Mouse (Mus musculus) left cerebral cortex, postnatal 14 days (tissue): Measurements from ENCODE around the gene Zeb2. TPM values are rescaled to one million over a fixed set of nuclear protein-coding genes. Genes with fewer than 3 reads are reported as not detected.

Experiments
- DNase-seq, 2 experiments: peaks; one replicate each; pipeline ENCODE4 v3.0.0; 2021 to 2022; ENCODE audit warnings: low spot score in 2 of 2, mixed read lengths in 1 of 2
- intact Hi-C: fragments of 180-260 bp; cut with DNase I; formaldehyde crosslinking; loops from one replicate; pipeline ENCODE4 v1.15.1; 2025
- total RNA-seq, 2 experiments: library from RNA; stranded (reverse); gene quantifications; 2 replicates each; pipeline ENCODE4 v1.2.3; 2021

Zeb2 gene
- total RNA-seq, 2 experiments from 2014 or later, result 199 to 209 TPM

DNA sequence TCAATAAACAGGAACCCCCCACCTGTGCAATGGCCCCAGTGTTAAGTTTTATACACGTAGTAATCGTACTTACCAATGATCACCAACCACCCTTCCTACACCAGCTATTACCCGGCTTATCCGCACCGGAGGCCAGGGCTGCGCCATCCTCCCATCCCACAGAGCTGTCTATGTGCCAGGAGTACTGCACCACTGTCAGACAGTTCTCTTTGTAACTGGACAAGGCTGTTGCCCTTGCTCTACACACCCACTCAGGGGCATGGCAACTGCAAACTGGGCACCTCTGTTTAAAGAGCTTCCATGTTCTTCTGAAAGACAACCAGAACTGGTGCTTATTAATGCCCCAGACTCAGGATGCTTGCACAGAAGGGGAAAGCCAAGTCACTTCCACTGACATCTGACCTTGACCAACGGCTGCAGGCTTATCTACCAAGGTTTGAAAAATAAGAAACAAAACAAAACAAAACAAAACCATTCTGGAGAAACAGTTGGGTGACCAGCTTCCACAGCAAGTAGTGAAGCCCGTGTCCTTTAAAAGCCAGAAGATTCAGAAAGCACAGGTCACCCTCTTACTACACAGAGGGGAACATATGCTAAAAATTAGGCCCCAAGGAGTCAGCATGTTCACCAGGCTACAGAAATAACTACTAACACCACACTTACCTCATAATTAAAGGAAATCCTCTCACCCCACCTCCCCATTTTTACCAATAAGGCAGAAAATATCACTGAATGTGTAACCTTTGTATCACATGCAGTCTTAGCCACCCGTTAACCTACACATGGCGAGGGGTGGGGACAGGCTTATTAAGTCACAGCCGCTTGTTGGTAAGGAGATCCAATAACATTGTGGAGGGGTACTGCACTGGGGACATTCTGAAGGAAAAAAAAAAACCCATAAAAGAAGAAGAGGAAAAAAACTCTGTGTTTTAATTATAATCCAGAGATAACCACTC is 62.8 kb downstream of the Zeb2 start:
- DNase-seq, result peak in 1 of 2 experiments; percentile 7
- intact Hi-C loops, result no loop called here

DNA sequence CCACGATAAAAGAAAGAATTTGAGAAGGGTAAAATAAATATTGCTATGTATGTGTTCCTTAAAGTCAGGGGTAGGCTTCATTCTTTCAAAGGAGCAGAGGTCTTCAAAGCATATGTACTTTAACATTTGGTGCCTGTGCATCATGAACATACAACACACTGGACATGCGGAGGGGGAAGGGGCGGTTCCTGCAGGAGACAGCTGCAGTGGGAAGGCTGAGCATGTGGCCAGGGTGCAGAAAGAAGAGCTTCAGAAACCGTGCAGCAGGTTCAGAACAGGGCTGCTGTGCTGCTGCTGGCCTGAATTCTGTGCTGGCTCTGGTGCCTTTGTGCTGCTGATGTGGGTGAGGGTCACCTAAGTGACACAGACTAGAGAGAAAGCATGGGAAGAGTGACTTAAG is 64.6 kb downstream of the Zeb2 start:
- intact Hi-C loops, result no loop called here

DNA sequence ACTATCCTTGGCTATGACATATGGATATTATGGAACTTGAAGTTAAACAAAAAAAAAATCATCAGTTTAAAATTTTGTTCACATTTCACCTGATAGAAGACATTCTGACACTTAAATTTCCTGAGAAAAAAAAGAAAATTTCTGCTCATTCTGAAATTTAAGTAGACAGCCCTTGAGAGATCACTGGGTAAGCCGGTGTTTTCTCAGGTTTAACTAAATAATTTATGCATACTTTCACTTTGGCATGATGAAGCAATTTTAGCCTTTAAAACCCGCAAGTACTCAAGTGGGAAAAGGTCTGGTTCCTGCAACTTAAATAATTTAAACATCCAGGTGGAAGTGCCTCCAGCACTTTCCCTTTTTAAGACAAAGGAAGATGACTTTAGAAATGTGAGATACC is 65.9 kb downstream of the Zeb2 start:
- DNase-seq, result no peak
- intact Hi-C loops, result no loop called here

More for the DNA sequence above, 64.6 kb downstream of the Zeb2 start:
- peak in 1 of 2 experiments; percentile 19 for DNase-seq

DNA sequence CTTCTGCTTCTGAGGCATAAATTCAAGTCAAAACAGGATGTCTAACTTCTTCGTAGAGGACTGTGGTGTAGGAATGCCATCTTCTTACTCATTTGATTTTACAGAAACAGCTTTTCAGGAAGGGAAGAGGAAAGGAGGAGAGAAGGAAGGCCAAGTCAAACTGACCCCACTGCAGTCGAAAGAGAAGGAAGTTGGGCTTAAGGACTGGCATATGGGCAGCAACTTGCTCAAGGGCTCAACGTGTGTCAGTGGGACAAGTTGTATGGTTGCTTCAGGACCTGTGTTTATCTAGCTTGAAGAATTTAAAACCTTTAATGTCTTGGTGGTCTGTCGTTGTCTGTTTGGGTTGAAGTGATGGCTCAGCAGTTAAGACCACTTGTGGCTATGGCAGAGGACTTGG is 67.3 kb downstream of the Zeb2 start:
- intact Hi-C loops, result no loop called here
- DNase-seq, result no peak

DNA sequence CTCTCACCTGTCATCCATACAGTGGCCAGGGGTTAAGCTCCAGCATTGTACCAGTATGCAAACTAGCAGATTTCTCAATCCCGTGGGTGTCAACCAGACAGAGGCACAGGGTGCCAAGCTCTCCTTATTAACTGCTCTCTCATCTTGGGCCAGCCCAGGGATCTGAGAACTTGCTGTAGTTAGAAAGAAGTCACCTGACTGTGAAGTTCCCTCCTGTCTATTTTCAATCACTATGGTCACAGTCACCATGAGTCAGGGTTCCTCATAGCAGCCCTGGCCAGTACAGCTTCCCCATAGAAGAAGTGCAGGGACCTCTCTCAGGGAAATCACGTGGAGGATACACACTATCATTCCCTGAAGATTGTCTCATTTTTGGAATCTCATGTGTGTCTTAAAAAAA is 67.9 kb downstream of the Zeb2 start:
- intact Hi-C loops, result no loop called here
- DNase-seq, result peak in 1 of 2 experiments; percentile 53

DNA sequence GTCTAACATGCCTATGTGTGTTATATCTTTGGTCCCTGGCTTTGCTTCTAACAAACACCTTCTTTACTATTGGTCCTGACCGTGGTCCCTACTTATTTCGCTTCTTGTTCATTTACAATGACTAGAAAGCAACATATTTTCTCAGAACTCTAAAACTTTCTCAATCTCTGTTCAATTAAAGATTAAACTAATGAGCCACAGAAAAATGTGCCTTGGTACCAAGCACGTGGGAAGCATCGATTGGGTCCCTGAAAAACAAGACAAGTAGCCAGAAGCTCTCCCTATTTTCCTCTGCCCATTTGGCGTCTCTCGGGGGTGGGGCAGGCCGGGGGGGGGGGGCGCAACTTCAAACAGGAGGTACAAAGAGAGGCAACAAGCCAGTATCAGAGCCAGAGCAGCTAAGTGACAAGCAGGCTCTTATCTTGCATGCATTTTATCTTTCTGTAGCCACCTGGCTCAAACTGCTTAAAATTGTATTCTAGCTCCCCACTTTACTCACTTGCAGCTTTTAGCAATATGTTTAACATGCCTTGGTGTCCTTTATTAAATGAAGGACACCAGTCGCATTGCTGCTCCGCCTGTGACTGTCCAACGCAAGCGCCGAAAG is 76.4 kb downstream of the Zeb2 start:
- intact Hi-C loops, result no loop called here
- no peak for DNase-seq

DNA sequence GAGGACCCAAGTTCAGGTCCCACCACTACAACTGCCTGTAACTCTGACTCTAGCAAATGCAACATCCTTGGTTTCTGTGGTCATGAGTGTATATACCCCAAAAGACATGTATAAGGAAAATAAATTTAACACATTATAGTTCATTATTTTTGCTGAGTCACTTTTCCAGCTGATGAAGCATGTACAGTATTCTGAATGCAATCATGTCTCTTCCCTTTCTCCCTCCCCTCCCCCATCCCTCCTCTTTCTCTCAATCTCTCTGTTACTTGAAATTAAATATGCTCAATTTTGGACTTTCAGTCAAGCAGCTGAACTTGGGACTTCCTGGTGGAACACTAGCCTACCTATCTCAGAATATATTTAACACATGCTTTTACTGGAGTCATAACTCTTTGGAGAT is 77.7 kb downstream of the Zeb2 start:
- no peak for DNase-seq
- intact Hi-C loops, result no loop called here

DNA sequence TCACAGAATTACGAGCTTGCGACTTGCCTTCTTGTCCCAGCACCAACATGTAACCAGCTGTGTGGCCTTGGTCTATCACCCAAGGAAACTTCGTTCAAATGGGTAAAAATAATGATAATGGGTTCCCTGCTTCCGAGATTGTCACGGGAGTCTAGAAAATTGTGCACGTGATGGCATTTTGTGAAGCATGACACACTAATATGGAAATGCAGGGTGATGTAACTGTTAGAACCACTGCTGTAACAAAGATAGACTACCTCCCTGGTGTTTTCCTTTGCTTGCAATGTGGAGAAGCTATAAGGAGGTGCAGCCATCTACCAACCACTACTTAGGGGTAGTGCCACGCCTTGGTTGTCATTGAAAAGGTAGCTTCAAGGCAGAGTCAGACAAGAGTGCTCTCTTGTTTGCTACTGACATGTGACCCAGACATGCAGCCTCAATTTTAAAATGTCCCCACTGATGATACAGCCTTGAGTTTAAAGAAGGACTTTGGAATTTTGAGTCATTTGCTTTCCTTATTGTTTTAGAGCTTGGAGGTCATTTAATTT is 89.0 kb downstream of the Zeb2 start:
- intact Hi-C loops, result no loop called here
- no peak for DNase-seq

DNA sequence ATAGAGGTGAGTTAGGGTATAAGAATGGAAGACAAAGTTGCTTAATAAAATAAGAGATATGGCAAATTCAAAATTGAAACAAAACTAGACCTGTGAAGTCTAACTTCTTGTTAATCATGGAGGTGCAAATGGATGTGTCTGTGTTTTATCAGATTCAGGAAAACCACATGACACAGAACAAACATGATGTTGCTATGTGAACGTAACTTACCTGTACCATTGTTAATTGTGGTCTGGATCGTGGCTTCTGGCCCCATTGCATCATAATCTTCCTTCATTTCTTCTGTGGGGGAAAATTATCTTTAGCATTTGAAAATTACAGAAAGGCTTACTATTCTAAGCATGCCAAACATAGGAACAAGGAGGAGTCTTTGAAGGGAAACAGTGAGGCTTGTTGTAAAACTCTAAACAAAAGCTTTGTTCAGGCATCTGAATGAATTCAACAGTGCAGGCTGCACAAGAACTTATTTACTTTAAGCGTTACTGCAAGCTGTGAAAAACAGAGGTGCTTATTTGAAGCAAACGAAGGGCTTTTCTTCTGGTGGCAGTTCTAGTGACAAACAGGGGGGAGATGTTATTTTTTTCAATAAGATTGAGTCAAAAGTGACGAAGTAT is 99.9 kb downstream of the Zeb2 start:
- DNase-seq, result no peak
- intact Hi-C loops, result no loop called here

DNA sequence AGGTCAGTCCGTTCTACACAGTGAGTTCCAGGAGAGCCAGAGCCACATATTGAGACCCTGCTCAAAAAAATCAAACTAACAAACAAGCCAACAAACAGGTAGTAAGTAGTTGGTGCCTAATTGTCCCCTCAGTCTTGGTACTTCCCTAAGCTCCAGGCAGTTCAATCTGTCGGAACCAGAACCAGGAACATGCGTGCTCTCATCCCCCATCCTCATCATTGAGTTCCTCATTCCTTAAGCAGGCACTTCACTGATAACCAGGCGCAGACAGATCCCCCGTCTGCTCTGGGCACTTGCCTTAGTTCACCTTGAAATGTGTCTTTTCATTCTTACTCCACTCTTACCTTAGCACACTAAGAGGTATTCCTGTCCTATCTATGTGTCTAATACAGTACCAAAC is 103.9 kb downstream of the Zeb2 start:
- no peak for DNase-seq
- intact Hi-C loops, result no loop called here

DNA sequence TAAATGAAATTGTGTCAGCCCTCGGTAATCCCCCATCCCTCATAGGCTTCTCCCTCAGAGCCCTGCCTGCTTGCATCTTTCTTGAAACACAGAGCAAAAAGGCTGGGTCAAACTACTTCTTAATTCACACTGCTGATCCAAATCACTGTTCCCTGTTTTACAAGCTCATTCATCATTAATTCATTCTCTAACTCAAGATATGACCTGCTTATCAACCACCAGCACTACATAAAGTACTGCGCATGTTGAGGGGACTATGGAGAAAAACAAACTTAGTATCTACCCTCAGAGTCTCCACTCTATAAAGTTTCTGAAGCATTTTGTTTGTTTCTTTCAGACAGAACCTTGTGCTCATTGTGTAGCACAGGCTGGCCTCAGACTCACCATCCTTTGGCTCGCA is 104.5 kb downstream of the Zeb2 start:
- no peak for DNase-seq
- intact Hi-C loops, result no loop called here

DNA sequence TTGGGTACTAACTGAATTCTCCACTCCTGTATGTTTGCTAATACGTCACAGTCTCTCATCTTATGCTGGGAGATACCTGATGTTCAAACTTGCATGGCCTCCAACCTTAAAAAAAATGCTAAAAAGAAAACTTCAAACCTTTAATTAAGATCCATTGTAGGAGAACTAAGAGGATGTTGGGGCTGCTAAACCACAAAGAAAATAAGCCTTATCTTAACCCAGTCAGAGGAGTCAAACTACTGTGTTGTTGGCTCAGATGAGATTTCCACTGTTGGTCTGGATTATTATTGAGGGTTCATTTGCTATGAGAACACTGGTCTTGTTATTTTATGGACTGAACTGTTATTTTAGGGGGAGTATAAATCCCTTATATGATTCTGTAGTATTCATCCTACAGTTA is 106.5 kb downstream of the Zeb2 start:
- intact Hi-C loops, result no loop called here

DNA sequence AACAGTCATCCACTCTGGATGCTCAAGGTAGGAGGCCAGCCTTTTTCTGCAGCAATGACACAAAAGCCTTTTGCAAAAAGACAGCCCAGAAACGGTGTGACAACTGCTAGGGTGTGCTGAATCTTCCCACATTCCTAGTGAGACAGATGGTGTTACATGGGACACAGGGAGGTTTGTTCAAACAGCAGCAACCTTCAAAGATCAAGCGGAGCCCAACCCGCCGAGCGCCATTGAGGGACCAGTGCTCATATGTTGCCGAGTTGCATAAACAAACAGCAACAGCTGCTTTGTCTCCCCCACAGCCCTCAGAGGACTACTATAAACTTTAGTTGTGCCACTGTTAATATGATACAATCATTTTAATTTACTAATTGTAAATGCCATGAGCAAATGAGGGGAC is 117.3 kb downstream of the Zeb2 start:
- peak in 1 of 2 experiments; percentile 67 for DNase-seq
- intact Hi-C loops, result no loop called here

More for the DNA sequence above, 106.5 kb downstream of the Zeb2 start:
- DNase-seq, result no peak

DNA sequence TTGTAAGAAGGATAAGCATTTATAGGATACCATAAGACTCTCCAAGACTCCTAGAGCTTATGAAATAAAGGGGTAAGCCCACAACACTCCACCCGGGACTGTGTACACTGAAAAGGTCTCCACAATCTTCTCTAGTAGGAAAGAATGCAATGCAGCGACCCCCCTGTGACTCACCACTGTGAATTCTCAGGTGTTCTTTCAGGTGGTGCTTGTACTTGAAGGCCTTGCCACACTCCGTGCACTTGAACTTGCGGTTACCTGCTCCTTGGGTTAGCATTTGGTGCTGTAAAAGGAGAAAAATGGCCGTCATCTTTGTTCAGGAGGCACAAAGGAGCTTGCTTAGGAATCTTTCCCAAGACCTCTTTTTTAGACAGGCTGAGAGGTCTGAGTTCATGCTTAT is 118.5 kb downstream of the Zeb2 start:
- intact Hi-C loops, result no loop called here
- no peak for DNase-seq

DNA sequence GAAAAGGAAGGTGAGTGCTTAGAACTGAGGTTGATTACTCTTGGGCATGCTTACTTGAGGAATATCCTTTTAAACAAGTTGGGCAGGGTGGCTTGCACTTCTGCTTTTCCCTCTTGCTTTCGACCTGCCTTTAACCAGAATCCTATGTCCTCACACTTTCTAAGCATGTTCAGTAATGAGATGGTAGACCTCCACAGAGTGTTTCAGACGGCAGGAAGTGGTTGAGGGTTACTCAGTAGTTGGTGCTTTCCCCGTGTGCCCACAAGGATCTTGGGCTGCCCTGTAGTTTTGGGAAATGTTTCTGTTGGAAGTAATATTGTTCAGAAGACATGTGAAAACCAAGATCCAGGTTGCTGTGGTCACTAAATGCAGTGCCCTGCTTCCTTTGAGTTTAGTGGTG is 135.5 kb downstream of the Zeb2 start:
- no peak for DNase-seq
- intact Hi-C loops, result loop anchor here (10.0 kb wide), 1 partner anchor 417 kb away; no protein-coding TSS in a partner anchor

DNA sequence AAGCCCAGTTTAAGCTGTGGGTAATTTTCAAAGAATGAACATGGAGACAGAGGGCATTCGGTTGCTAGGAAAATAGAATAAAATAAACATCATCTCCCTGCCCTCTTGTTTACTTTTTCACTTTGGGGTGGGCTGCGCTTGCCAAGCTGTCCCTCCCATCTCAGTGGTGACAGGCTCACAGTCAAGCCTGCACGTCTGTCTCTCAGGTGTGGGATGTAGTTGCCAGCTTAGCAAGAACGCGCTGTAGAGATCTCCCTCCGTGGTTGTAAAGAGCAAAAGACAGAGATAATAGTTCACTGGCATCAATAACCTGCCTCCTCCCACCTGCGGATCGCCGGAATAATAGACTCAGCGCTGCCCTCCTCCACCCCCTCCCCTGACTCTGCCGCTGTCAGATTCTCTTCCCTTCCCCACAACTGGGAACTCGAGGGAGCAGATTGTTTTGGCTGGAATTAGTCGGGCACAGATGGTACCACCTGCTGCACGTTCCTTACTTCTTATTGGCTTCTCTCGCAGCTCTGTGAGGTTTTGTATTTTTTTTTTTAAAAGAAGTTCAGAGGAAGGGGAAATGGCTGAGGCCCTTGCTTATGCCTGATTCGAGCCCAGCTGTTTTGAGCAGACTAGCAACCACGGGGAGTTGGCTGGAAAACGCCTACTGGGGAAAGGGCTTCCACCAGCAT is 138.0 kb downstream of the Zeb2 start:
- intact Hi-C loops, result no loop called here
- DNase-seq, result peak; percentile 70 to 76

DNA sequence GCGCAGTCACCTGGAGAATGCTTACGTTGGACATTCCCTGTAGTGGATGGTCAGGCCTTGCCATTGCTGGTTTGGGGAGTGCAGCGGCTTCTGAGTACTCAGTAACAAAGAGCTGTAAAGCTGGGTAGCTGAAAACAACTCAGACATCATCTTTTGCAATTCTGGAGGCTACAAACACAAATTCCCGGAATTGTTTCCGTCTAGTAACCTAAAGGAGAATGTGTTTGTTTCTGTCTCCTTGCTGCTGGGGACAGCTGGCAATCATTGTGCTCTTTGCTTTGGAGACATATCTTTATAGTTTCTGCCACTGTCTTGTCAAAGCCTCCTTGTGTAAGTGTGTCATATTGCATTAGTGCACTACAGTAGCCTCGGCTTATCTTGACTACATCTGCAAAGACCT is 139.2 kb downstream of the Zeb2 start:
- DNase-seq, result no peak
- intact Hi-C loops, result no loop called here

DNA sequence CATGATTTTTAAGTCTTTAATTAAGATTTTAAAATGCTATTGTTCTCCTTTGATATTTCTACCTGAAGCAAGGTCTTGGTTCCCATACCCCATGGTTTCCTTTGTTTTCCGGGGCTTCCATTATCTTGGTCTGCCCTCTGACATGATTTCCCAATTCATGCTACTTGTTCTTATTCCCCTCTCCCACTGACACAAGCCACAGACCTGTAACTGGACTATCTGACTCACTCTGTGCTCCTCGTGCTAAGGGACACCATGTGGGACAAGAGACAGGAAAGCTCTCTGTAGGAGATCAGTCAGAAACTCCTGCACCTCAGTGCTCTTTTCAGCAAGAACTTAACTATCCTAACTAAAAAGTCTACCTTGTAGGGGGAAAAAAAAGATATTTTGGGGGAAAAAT is 139.6 kb downstream of the Zeb2 start:
- intact Hi-C loops, result no loop called here

DNA sequence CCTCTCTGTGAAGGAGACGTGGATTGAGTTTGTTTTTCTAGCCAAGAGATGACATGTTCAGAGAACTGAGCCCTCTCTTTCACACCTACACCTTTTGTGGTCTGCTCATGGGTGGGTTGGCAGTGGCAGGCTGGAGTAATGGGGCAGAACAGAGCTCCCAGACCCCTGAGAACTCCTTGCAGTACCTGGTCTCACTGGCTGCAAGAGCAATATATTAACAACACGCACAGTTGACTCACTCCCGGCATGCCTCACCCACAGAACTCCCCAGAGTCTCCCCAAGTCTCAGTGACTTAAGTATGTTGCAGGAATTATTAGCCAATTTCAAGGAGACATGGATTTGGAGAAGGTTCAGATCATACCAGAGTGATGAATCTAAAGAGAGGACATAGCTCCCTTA is 140.1 kb downstream of the Zeb2 start:
- intact Hi-C loops, result no loop called here
- no peak for DNase-seq

More for the DNA sequence above, 139.6 kb downstream of the Zeb2 start:
- DNase-seq, result no peak

DNA sequence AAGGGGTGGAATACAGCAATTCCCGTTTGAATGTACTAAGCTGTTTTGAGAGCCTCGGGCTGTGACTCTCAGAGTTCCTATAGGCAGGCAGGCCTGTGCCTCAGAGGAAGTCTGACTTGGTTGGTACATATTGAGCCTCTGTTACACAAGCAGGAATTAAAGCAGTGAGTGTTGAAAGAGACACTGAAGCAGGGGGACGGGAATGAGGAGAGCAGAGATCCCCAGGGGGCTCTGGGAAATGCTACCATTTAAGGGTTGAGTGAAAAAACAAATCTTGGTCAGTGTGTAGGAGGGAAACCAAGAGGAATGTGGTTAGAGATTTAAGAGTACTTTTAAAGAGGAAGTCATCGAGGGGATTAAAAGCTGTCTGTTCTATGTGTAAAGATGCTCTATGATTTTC is 140.7 kb downstream of the Zeb2 start:
- no peak for DNase-seq

More for the DNA sequence above, 140.7 kb downstream of the Zeb2 start:
- intact Hi-C loops, result no loop called here
